Mouse (Mus musculus) myocyte (in vitro differentiated cells): ENCODE measurements at regions not wholly inside any gene's neighbourhood (a gene's known extent, or its start where the extent isn't known, plus 50 kb on each side); places are given as distances from the start of the nearest gene placed in this dataset.

Experiments
- MYOD1 ChIP-seq, 3 experiments: IDR thresholded peaks; one replicate each; pipeline ENCODE4 v1.6.1; 2011; ENCODE audit warnings: control low read depth in 2 of 3, low read depth in 2 of 3, mild to moderate bottlenecking in 2 of 3, moderate library complexity in 1 of 3; ENCODE audit not compliant: insufficient read length in 2 of 3, control insufficient read depth in 1 of 3
- MYOG ChIP-seq, 3 experiments: IDR thresholded peaks; one replicate each; pipeline ENCODE4 v1.6.1; 2011; ENCODE audit warnings: control low read depth in 2 of 3, low read depth in 2 of 3, mild to moderate bottlenecking in 2 of 3; ENCODE audit not compliant: insufficient read length in 2 of 3, control insufficient read depth in 1 of 3, insufficient read depth in 1 of 3
- POLR2A ChIP-seq: IDR thresholded peaks from one replicate; pipeline ENCODE4 v1.6.1; 2011; ENCODE audit warnings: low read depth, mild to moderate bottlenecking, control low read depth, moderate library complexity; ENCODE audit not compliant: insufficient read length
- TCF12 ChIP-seq: IDR thresholded peaks from one replicate; pipeline ENCODE4 v1.6.1; 2011; ENCODE audit warnings: mild to moderate bottlenecking, control low read depth; ENCODE audit not compliant: poor library complexity, insufficient read depth, severe bottlenecking
- USF1 ChIP-seq: IDR thresholded peaks from one replicate; pipeline ENCODE4 v1.6.1; 2011; ENCODE audit warnings: low read depth, mild to moderate bottlenecking, control low read depth, moderate library complexity

GRCm38 (mm10) chr1:155505361-155506077 is 52.4 kb upstream of the Acbd6 start:
- TF ChIP-seq POLR2A (no peak), USF1 (no peak), MYOD1 (IDR thresholded peaks at IDR 0.05; ENCODE audit: control insufficient read depth in 1 of 3, insufficient read length in 2 of 3, low read depth in 2 of 3) (no peak), MYOG (IDR thresholded peaks at IDR 0.05; ENCODE audit: control insufficient read depth in 1 of 3, insufficient read depth in 1 of 3, insufficient read length in 2 of 3, low read depth in 2 of 3) (no peak), TCF12 (no peak)
